Mouse (Mus musculus) G1E (cell line): Measurements from ENCODE around the gene Ces3b.

Source experiments
- CTCF ChIP-seq: IDR thresholded peaks from 2 replicates; pipeline ENCODE4 v1.5.1; 2012; ENCODE audit warnings: low read depth, low read length, inconsistent platforms, mixed read lengths
- GATA1 ChIP-seq: IDR thresholded peaks from 2 replicates; pipeline ENCODE4 v1.6.1; 2012; ENCODE audit warnings: borderline replicate concordance, low read length, inconsistent platforms, mixed read lengths
- POLR2AphosphoS5 ChIP-seq: IDR thresholded peaks from 2 replicates; pipeline ENCODE4 v1.6.1; 2012; ENCODE audit warnings: low read depth, low read length, inconsistent platforms; ENCODE audit not compliant: insufficient replicate concordance
- TAL1 ChIP-seq: conservative IDR thresholded peaks from 2 replicates; pipeline ENCODE4 v1.6.1; 2012; ENCODE audit warnings: low read depth, low read length, inconsistent platforms, mixed read lengths

DNA sequence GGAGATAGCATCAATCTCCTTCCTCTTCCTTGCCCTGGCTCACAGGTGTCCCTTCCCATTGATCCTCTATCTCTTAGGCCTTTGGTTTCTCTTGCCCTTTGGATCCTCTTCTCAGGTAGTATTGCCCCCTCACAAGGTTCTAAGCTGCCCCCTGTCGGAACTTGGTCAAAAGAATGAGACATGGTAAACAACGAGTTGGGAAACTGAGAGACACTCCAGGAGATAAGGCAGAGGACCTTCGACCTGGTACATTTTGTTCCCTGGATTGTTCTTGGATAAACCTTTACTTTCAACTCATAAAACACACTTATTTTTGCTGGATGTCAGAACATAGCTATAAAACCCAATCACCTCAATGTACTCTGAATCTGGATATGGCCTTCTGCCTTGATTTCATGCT, 20.7 kb downstream of the Ces3b start:
- TF ChIP-seq CTCF (no peak), POLR2AphosphoS5 (no peak), GATA1 (no peak), TAL1 (no peak)
